Mouse (Mus musculus): ENCODE data around the gene Hoxb8. TPM values are rescaled to one million over a fixed set of nuclear protein-coding genes. Genes with fewer than 3 reads are reported as not detected.

The Hoxb8 gene
- total and polyA plus RNA-seq, 2 experiments, result 0.04 TPM; not detected in 1

DNA sequence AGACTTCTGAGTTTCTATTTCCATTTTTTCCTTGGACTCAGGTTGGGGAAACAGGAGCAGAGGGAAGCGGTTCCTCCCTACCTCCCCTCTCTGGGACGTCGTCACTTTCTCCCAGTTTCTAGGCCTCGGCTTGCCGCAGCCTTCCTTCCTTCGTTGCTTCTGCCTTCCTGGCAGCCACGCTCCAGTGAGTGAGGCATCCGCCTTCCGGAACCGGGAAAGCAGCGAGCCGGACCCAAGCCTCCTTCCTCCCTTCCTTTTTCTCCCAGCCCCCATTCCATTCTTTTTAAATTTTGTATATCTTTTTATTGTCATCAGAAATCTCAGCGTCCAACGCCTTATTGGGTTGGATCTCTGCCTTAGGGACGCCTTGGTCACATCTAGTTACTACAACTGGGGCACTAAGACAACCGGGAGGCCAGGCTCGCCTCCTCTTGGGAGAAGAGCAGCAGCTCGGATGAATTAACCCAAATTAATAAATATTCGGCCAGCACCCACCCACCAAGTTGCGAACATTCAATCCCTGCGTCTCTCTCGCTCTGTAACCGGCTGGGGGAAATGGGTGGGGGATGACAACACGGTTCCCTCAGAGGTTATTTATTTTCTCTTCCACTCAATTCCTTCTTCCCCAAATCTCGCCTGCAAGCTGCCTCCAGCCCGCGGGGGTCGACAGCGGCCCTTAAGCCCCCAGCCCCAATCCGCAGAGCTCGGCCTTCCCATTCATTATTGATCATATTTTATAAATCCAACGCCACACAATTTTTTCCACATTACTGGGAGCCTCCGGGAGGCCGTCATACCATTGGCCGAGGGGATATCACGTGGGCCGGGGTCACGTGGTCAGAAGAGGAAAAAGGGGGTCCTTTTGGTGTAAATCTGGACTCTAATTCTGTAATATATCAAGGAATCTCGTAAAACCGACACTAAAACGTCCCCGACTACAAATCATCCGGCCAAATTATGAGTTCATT lies 4.3 kb downstream of the Hoxb8 start, which contains the start of gene Hoxb7:
Gene Hoxb7 (plus strand): TSS at position 853 of the 968 bp plus-strand sequence.
- H3K79me2 ChIP-seq (ENCODE audit: control insufficient read depth, insufficient read depth, low read length), result no peaks in the 10 kb centered on the region
- H3K36me3 ChIP-seq (ENCODE audit: control insufficient read depth, insufficient read depth, low read length), result no peaks in the 10 kb centered on the region
- peaks cover 33% of the 10 kb centered on the region for H3K27me3 ChIP-seq (ENCODE audit: control insufficient read depth, insufficient read depth, low read length)
- peak within 1 kb of the TSS; percentile 46; the same call in 1 of the 2 replicates for H3K9ac ChIP-seq (ENCODE audit: low read depth, low read length)
- H3K4me1 ChIP-seq (ENCODE audit: control insufficient read depth, insufficient read depth, low read length), result peaks cover 3% of the 10 kb centered on the region; the same call in 1 of the 2 replicates
- peak within 1 kb of the TSS; percentile 32 for H3K4me3 ChIP-seq (ENCODE audit: insufficient read depth, low read depth, low read length)
- TF ChIP-seq CTCF (IDR thresholded peaks at IDR 0.05; ENCODE audit: low read depth, low read length), result no peak
- no peak for TF ChIP-seq POLR2A (IDR thresholded peaks at IDR 0.05; ENCODE audit: extremely low read depth, insufficient read depth, low read length)
- no peak for DNase-seq (ENCODE audit: extremely low read depth, low read depth, low spot score)
- 7% methylated on average over 43 of the region's 43 CpGs for WGBS
- H3K27ac ChIP-seq (replicated peaks; ENCODE audit: insufficient read depth, low read depth, low read length), result 0 out of 2 replicates have a peak within 1 kb of the TSS, but pooled peaks have one; percentile 2

DNA sequence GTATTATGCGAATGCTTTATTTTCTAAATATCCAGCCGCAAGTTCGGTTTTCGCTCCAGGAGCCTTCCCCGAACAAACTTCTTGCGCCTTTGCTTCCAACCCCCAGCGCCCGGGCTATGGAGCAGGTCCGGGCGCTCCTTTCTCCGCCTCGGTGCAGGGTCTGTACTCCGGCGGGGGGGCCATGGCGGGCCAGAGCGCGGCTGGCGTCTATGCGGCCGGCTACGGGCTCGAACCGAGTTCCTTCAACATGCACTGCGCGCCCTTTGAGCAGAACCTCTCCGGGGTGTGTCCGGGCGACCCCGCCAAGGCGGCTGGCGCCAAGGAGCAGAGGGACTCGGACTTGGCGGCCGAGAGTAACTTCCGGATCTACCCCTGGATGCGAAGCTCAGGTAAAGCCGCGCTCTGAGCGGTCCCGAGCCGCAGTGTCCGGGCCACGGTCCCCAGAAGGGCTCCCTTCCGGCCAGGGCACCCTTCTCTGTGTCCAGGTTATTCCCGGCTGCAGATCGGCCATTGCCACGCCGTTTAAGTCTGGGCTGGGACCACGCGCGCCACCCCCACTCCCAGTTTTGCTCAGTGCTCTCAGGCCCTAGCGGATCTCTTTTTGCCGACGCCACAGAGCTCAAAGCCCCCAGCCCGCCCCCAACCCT lies 5.2 kb downstream of the Hoxb8 start:
- WGBS, result 6% methylated on average over 55 of the region's 55 CpGs
- Histone ChIP-seq H3K36me3 (ENCODE audit: control insufficient read depth, insufficient read depth, low read length) (no peaks in the 10 kb centered on the region), H3K4me3 (ENCODE audit: insufficient read depth, low read depth, low read length) (peak overlapping the region; percentile 32), H3K9ac (ENCODE audit: low read depth, low read length) (peak overlapping the region; percentile 46; the same call in 1 of the 2 replicates), H3K79me2 (ENCODE audit: control insufficient read depth, insufficient read depth, low read length) (no peaks in the 10 kb centered on the region), H3K27me3 (ENCODE audit: control insufficient read depth, insufficient read depth, low read length) (peaks cover 28% of the 10 kb centered on the region), H3K4me1 (ENCODE audit: control insufficient read depth, insufficient read depth, low read length) (peaks cover 3% of the 10 kb centered on the region; the same call in 1 of the 2 replicates), H3K27ac (replicated peaks; ENCODE audit: insufficient read depth, low read depth, low read length) (no peak overlapping the region)
- no peak for TF ChIP-seq CTCF (IDR thresholded peaks at IDR 0.05; ENCODE audit: low read depth, low read length)
- no peak for TF ChIP-seq POLR2A (IDR thresholded peaks at IDR 0.05; ENCODE audit: extremely low read depth, insufficient read depth, low read length)
- DNase-seq (ENCODE audit: extremely low read depth, low read depth, low spot score), result no peak

GRCm38 (mm10) chr11:96287411-96287810 lies 5.7 kb downstream of the Hoxb8 start:
- peaks cover 28% of the 10 kb centered on the region for H3K27me3 ChIP-seq (ENCODE audit: control insufficient read depth, insufficient read depth, low read length)
- 7% methylated on average over 9 of the region's 9 CpGs for WGBS
- no peaks in the 10 kb centered on the region for H3K79me2 ChIP-seq (ENCODE audit: control insufficient read depth, insufficient read depth, low read length)
- H3K27ac ChIP-seq (replicated peaks; ENCODE audit: insufficient read depth, low read depth, low read length), result no peak overlapping the region
- TF ChIP-seq CTCF (IDR thresholded peaks at IDR 0.05; ENCODE audit: low read depth, low read length) (no peak), POLR2A (IDR thresholded peaks at IDR 0.05; ENCODE audit: extremely low read depth, insufficient read depth, low read length) (no peak)
- no peaks in the 10 kb centered on the region for H3K36me3 ChIP-seq (ENCODE audit: control insufficient read depth, insufficient read depth, low read length)
- peaks cover 3% of the 10 kb centered on the region; the same call in 1 of the 2 replicates for H3K4me1 ChIP-seq (ENCODE audit: control insufficient read depth, insufficient read depth, low read length)
- H3K4me3 ChIP-seq (ENCODE audit: insufficient read depth, low read depth, low read length), result no peak overlapping the region
- H3K9ac ChIP-seq (ENCODE audit: low read depth, low read length), result no peak overlapping the region; the same call in 1 of the 2 replicates
- no peak for DNase-seq (ENCODE audit: extremely low read depth, low read depth, low spot score)

DNA sequence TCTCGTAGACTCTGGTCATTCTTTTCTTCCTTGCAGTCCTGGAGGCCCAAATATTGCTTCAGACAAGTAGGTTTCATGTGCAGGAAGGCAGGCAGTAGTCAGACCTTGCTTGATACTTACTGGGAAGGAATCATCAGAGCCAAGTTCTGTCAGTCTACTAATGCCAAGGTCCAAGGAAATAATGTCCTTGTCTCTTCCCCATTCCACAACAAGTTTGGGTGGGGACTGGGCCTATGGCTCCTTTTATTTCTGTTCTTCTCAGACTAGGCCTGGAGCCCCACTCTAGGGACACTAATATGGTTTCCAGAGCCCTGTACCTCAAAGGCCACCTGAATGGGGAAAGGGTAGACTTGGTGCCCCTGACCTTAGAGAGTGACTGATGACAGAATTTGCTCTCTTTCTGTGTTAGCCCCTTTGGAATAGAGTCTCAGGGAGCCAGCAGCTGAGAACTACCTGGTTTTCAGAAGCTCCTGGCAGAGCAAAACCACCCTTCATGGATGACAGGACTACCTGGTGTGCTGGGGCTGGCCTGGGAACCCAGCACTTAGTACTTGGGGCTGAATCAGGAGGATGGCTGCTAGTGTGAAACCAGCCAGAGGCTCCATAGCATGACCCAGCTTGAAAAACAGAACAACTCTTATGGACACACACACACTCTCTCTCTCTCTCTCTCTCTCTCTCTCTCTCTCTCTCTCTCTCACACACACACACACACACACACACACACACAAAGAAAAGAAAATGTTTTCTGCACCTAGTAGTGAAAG lies 6.9 kb downstream of the Hoxb8 start:
- no peak for TF ChIP-seq POLR2A (IDR thresholded peaks at IDR 0.05; ENCODE audit: extremely low read depth, insufficient read depth, low read length)
- no peak for TF ChIP-seq CTCF (IDR thresholded peaks at IDR 0.05; ENCODE audit: low read depth, low read length)
- Histone ChIP-seq H3K36me3 (ENCODE audit: control insufficient read depth, insufficient read depth, low read length) (no peaks in the 10 kb centered on the region), H3K4me3 (ENCODE audit: insufficient read depth, low read depth, low read length) (no peak overlapping the region), H3K79me2 (ENCODE audit: control insufficient read depth, insufficient read depth, low read length) (no peaks in the 10 kb centered on the region), H3K4me1 (ENCODE audit: control insufficient read depth, insufficient read depth, low read length) (peaks cover 3% of the 10 kb centered on the region; the same call in 1 of the 2 replicates), H3K27ac (replicated peaks; ENCODE audit: insufficient read depth, low read depth, low read length) (no peak overlapping the region), H3K27me3 (ENCODE audit: control insufficient read depth, insufficient read depth, low read length) (peaks cover 24% of the 10 kb centered on the region), H3K9ac (ENCODE audit: low read depth, low read length) (no peak overlapping the region)
- no peak for DNase-seq (ENCODE audit: extremely low read depth, low read depth, low spot score)
- WGBS, result 30% methylated on average over 1 of the region's 1 CpGs

DNA sequence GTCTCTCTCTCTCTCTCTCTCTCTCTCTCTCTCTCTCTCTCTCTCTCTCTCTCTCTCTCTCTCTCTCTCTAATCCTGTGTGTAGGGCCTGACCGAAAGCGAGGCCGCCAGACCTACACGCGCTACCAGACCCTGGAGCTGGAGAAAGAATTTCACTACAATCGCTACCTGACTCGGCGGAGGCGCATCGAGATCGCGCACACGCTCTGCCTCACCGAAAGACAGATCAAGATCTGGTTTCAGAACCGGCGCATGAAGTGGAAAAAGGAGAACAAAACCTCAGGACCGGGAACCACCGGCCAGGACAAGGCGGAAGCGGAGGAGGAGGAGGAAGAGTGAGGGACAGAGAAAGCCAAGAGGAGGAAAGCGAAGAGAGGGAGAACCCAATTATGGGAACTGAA lies 7.6 kb downstream of the Hoxb8 start:
- Histone ChIP-seq H3K36me3 (ENCODE audit: control insufficient read depth, insufficient read depth, low read length) (no peaks in the 10 kb centered on the region), H3K9ac (ENCODE audit: low read depth, low read length) (no peak overlapping the region), H3K4me3 (ENCODE audit: insufficient read depth, low read depth, low read length) (no peak overlapping the region), H3K27ac (replicated peaks; ENCODE audit: insufficient read depth, low read depth, low read length) (no peak overlapping the region), H3K79me2 (ENCODE audit: control insufficient read depth, insufficient read depth, low read length) (no peaks in the 10 kb centered on the region), H3K27me3 (ENCODE audit: control insufficient read depth, insufficient read depth, low read length) (peaks cover 22% of the 10 kb centered on the region), H3K4me1 (ENCODE audit: control insufficient read depth, insufficient read depth, low read length) (no peaks in the 10 kb centered on the region)
- WGBS, result 18% methylated on average over 21 of the region's 21 CpGs
- DNase-seq (ENCODE audit: extremely low read depth, low read depth, low spot score), result no peak
- no peak for TF ChIP-seq CTCF (IDR thresholded peaks at IDR 0.05; ENCODE audit: low read depth, low read length)

Measured in liver, adult 2 months (tissue).